Mouse (Mus musculus) liver, embryonic 16.5 days (tissue): Measurements from ENCODE around the gene Gspt1. TPM values are rescaled to one million over a fixed set of nuclear protein-coding genes. Genes with fewer than 3 reads are reported as not detected.

ENCODE experiments used
- ATAC-seq: fragments of 200-750 bp; cut with Nextera tagmentation; 2 replicates; pipeline ENCODE4 v1.8.0; 2017; ENCODE audit warnings: low read depth, mild to moderate bottlenecking, moderate number of reproducible peaks, moderate library complexity
- H3K27ac ChIP-seq: fragments of 300-500 bp; sonication (generic); 2 replicates; pipeline ENCODE4 v1.5.1; 2014; ENCODE audit warnings: mild to moderate bottlenecking, low read length
- H3K27me3 ChIP-seq: fragments of 300-500 bp; sonication (generic); 2 replicates; pipeline ENCODE4 v1.6.1; 2014; ENCODE audit warnings: low read depth, low read length, mixed read lengths; ENCODE audit not compliant: control insufficient read depth, insufficient read depth
- H3K36me3 ChIP-seq: fragments of 300-500 bp; sonication (generic); 2 replicates; pipeline ENCODE4 v1.6.1; 2014; ENCODE audit warnings: mild to moderate bottlenecking; ENCODE audit not compliant: control insufficient read depth, insufficient read depth
- H3K4me1 ChIP-seq: fragments of 300-500 bp; sonication (generic); 2 replicates; pipeline ENCODE4 v1.6.1; 2014; ENCODE audit warnings: low read depth, low read length, mixed read lengths; ENCODE audit not compliant: control insufficient read depth
- H3K4me2 ChIP-seq: fragments of 300-500 bp; sonication (generic); 2 replicates; pipeline ENCODE4 v1.6.1; 2014; ENCODE audit warnings: low read depth, low read length, mixed read lengths
- H3K4me3 ChIP-seq: fragments of 300-500 bp; sonication (generic); 2 replicates; pipeline ENCODE4 v1.5.1; 2014; ENCODE audit warnings: low read depth, mild to moderate bottlenecking, low read length
- H3K9ac ChIP-seq: fragments of 300-500 bp; sonication (generic); 2 replicates; pipeline ENCODE4 v1.6.1; 2014; ENCODE audit warnings: low read depth, low read length
- H3K9me3 ChIP-seq: fragments of 300-500 bp; sonication (generic); replicated peaks from 2 replicates; pipeline ENCODE4 v1.6.1; 2016; ENCODE audit warnings: low read length; ENCODE audit not compliant: control insufficient read depth
- WGBS: fragments of 180-500 bp; shearing (Covaris S2); extraction: QIAGEN DNeasy Blood & Tissue Kit; methylation state at CpG from one replicate; pipeline ENCODE4 v1.1.7; 2014; ENCODE audit not compliant: insufficient replicate concordance; 5-methylcytosine and 5-hydroxymethylcytosine counted together
- polyA plus RNA-seq: library from polyadenylated mRNA; unstranded; fragments of >200 nt; fragmentation: Nextera tagmentation; extraction: Ambion mirVana; gene quantifications from 2 replicates; pipeline ENCODE4 v1.2.1, GENCODE M21; 2015

Gene Gspt1
- polyA plus RNA-seq, 1 experiment from 2014 or later, result 30.6 TPM

DNA sequence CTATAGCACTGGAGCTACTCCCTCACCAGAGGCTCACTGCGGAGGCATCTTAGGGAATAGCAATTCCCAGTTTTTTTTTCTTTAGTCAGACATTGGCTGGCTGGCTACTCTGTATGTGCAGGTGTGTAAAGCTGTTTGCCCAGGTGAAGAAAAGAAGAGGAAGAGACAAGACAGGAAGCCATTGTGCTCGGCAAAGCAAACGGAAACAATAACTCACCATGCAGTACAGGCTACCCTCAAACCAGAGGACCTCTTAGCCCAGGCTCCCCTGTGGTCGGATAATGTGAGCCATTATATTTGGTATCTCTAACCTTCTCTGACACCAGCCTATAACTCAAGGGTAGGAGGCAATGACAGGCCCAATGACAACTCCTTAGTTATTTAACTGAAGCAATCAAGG, 57.1 kb downstream of the Gspt1 start:
- no peak for ATAC-seq
- WGBS, result 74% methylated on average over 4 of the region's 4 CpGs

GRCm38 (mm10) chr16:11193231-11193630, 60.9 kb downstream of the Gspt1 start:
- ATAC-seq, result no peak
- H3K4me3 ChIP-seq, result no peak overlapping the region

More for the DNA sequence above, 57.1 kb downstream of the Gspt1 start:
- Histone ChIP-seq H3K9me3 (no peaks in the 10 kb centered on the region), H3K27ac (no peak overlapping the region), H3K36me3 (peaks cover 67% of the 10 kb centered on the region), H3K9ac (no peak overlapping the region), H3K4me1 (peaks cover 9% of the 10 kb centered on the region), H3K27me3 (no peaks in the 10 kb centered on the region), H3K4me2 (no peak overlapping the region), H3K4me3 (no peak overlapping the region)

GRCm38 (mm10) chr16:11190150-11190549, 64.0 kb downstream of the Gspt1 start:
- Histone ChIP-seq H3K4me2 (no peak overlapping the region), H3K27me3 (no peaks in the 10 kb centered on the region), H3K9me3 (no peaks in the 10 kb centered on the region), H3K9ac (no peak overlapping the region), H3K4me3 (no peak overlapping the region), H3K27ac (no peak overlapping the region), H3K36me3 (peaks cover 25% of the 10 kb centered on the region), H3K4me1 (no peaks in the 10 kb centered on the region)
- no peak for ATAC-seq
- WGBS, result 73% methylated on average over 7 of the region's 7 CpGs

More at GRCm38 (mm10) chr16:11193231-11193630, 60.9 kb downstream of the Gspt1 start:
- Histone ChIP-seq H3K4me1 (peaks cover under 1% of the 10 kb centered on the region; the same call in 1 of the 2 replicates), H3K27me3 (no peaks in the 10 kb centered on the region), H3K9me3 (no peaks in the 10 kb centered on the region), H3K4me2 (no peak overlapping the region), H3K9ac (no peak overlapping the region), H3K27ac (no peak overlapping the region), H3K36me3 (peaks cover 50% of the 10 kb centered on the region)
- WGBS, result 84% methylated on average over 2 of the region's 2 CpGs

GRCm38 (mm10) chr16:11177404-11177803, 76.7 kb downstream of the Gspt1 start:
- ATAC-seq, result no peak
- 53% methylated on average over 2 of the region's 2 CpGs for WGBS

GRCm38 (mm10) chr16:11176884-11177244, 77.3 kb downstream of the Gspt1 start:
- Histone ChIP-seq H3K27ac (peak overlapping the region; percentile 96), H3K9me3 (no peaks in the 10 kb centered on the region), H3K4me3 (peak overlapping the region; percentile 97), H3K9ac (peak overlapping the region; percentile 97), H3K36me3 (no peaks in the 10 kb centered on the region), H3K27me3 (no peaks in the 10 kb centered on the region), H3K4me1 (peaks cover 23% of the 10 kb centered on the region), H3K4me2 (peak overlapping the region; percentile 81)
- 5% methylated on average over 4 of the region's 4 CpGs for WGBS
- ATAC-seq, result no peak

More at GRCm38 (mm10) chr16:11177404-11177803, 76.7 kb downstream of the Gspt1 start:
- Histone ChIP-seq H3K27ac (no peak overlapping the region), H3K27me3 (no peaks in the 10 kb centered on the region), H3K4me1 (peaks cover 18% of the 10 kb centered on the region), H3K4me2 (peak overlapping the region; percentile 81), H3K4me3 (no peak overlapping the region), H3K9me3 (no peaks in the 10 kb centered on the region), H3K36me3 (no peaks in the 10 kb centered on the region), H3K9ac (no peak overlapping the region; the same call in 1 of the 2 replicates)

DNA sequence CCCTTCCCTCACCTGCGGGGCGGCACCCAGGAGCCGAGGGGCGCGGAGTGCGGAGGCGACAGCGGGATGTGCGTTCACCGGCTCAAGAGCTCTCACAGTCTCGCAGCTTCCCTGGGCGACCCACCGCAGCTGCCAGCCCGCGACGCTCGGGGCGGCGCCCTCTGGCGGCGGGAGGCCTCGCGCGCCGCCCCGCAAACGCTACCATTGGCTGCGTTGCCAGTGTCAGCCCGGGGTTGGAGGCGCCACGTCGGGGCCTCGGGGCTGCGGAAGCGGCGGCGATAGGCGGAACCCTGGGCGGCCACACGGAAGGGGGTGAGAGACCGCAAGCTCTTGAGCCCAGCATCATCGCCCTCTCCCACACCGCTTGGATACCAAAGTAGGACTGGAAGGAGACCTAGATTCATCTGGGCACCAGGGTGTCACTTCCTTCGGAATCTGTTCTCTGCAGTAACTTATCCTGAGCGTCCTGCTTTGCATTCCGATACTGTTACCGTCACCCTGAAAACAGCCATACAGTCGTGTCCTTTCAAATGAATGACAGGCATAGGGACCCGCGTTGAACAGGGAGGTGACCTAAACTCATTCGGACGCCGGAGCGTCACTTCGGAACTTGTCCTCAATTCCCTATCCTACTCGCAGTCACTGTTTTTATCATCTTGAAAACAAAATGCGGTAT, 77.8 kb downstream of the Gspt1 start, which contains the start of gene Zc3h7a:
Zc3h7a (minus strand) TSS at position 186 of the 676 bp plus-strand sequence.
- no peaks in the 10 kb centered on the region for H3K36me3 ChIP-seq
- H3K27me3 ChIP-seq, result no peaks in the 10 kb centered on the region
- H3K9ac ChIP-seq, result peak within 1 kb of the TSS; percentile 97
- ATAC-seq, result peak; percentile 91
- peak within 1 kb of the TSS; percentile 96 for H3K27ac ChIP-seq
- H3K4me1 ChIP-seq, result peaks cover 28% of the 10 kb centered on the region
- H3K9me3 ChIP-seq, result no peaks in the 10 kb centered on the region
- H3K4me3 ChIP-seq, result peak within 1 kb of the TSS; percentile 97
- WGBS, result under 1% methylated on average over 57 of the region's 57 CpGs
- H3K4me2 ChIP-seq, result peak within 1 kb of the TSS; percentile 81

GRCm38 (mm10) chr16:11175489-11176207, 78.5 kb downstream of the Gspt1 start:
- H3K27me3 ChIP-seq, result no peaks in the 10 kb centered on the region
- H3K4me3 ChIP-seq, result peak overlapping the region; percentile 97
- peak overlapping the region; percentile 96 for H3K27ac ChIP-seq
- H3K36me3 ChIP-seq, result no peaks in the 10 kb centered on the region
- WGBS, result under 1% methylated on average over 72 of the region's 72 CpGs
- peak; percentile 67 for ATAC-seq
- H3K4me2 ChIP-seq, result peak overlapping the region; percentile 81
- H3K9ac ChIP-seq, result peak overlapping the region; percentile 97
- peaks cover 31% of the 10 kb centered on the region for H3K4me1 ChIP-seq
- H3K9me3 ChIP-seq, result no peaks in the 10 kb centered on the region

- Histone ChIP-seq H3K9ac (peak overlapping the region; percentile 97), H3K4me3 (peak overlapping the region; percentile 97), H3K9me3 (no peaks in the 10 kb centered on the region), H3K27me3 (no peaks in the 10 kb centered on the region), H3K4me1 (peaks cover 31% of the 10 kb centered on the region), H3K36me3 (no peaks in the 10 kb centered on the region), H3K27ac (peak overlapping the region; percentile 96), H3K4me2 (peak overlapping the region; percentile 81)
- no peak for ATAC-seq
- WGBS, result 3% methylated on average over 9 of the region's 9 CpGs
Observed at GRCm38 (mm10) chr16:11175100-11175488, 79.0 kb downstream of the Gspt1 start.

- H3K27me3 ChIP-seq, result no peaks in the 10 kb centered on the region
- H3K4me1 ChIP-seq, result peaks cover 31% of the 10 kb centered on the region
- H3K9me3 ChIP-seq, result no peaks in the 10 kb centered on the region
- H3K9ac ChIP-seq, result peak overlapping the region; percentile 97; the same call in 1 of the 2 replicates
- H3K4me2 ChIP-seq, result peak overlapping the region; percentile 81
- peak overlapping the region; percentile 97 for H3K4me3 ChIP-seq
- 6% methylated on average over 10 of the region's 10 CpGs for WGBS
- no peaks in the 10 kb centered on the region for H3K36me3 ChIP-seq
- ATAC-seq, result no peak
- peak overlapping the region; percentile 55 for H3K27ac ChIP-seq
Observed at GRCm38 (mm10) chr16:11174671-11175081, 79.4 kb downstream of the Gspt1 start.
